Mouse (Mus musculus) CH12.LX (cell line): Measurements from ENCODE around the gene Lrrc8a.

Experiments used
- E2F4 ChIP-seq: IDR thresholded peaks from 2 replicates; pipeline ENCODE4 v1.6.1; 2011; ENCODE audit warnings: low read depth, low read length, improper control_type of control experiment; ENCODE audit not compliant: insufficient replicate concordance
- MAX ChIP-seq: IDR thresholded peaks from 2 replicates; pipeline ENCODE4 v1.6.1; 2011; ENCODE audit warnings: low read length, improper control_type of control experiment
- TBP ChIP-seq: conservative IDR thresholded peaks from 2 replicates; pipeline ENCODE4 v1.6.1; 2011; ENCODE audit warnings: low read depth, low read length, improper control_type of control experiment

DNA sequence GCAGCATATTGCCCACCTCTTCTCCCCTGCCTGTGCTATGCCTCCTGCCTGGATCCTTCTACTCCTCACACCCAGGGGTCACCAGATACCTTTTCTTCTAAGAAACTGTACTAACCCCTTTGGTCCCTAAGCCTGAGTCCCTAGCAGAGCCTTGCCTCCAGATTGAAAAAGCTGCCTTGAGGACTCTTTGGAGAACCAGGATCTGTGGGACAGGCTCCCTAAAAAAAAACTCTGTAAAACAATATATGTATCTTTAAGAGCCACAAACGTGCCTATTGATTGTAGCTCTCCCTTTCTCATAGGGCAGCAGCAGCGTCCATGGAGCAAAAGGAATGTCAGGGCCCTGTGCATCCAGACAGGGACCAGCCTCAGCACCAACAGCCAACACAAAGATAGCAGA, 2.8 kb downstream of the Lrrc8a start, which contains the start of gene Gm28035:
- TF ChIP-seq E2F4 = no peak
- no peak for TF ChIP-seq TBP
- no peak for TF ChIP-seq MAX
